8 mouse cellular contexts compared by ENCODE assay signal in genomic region chr4:43442044-43442443, GRCm38 (mm10). TPM values are rescaled to one million over a fixed set of nuclear protein-coding genes. Genes with fewer than 3 reads are reported as not detected.
A peak's percentile ranks its signal among the peaks of the same experiment; 100 is the strongest.
DNase-seq lines count a peak whose midpoint lies in the region; ATAC-seq and TF ChIP-seq lines count a peak whose summit lies in the region.

No protein-coding gene starts in this region.

- peak; percentile 86 for ATAC-seq in cerebellum, adult (ENCODE audit: insufficient number of reproducible peaks, low FRiP score, low TSS enrichment)
- ATAC-seq in forebrain, embryonic 13.5 days, result peak; percentile 95
- ATAC-seq in liver, postnatal 0 days, result peak; percentile 91
- peak; percentile 95 for ATAC-seq in neural tube, embryonic 14.5 days (ENCODE audit: low read depth)

- DNase-seq in heart, postnatal 10 days, result peak; percentile 100
- DNase-seq in large intestine, adult 2 months (ENCODE audit: low read depth, low spot score), result peak; percentile 95
- peak; percentile 98 for DNase-seq in liver, postnatal 0 days
- DNase-seq in testis, postnatal 10 days (ENCODE audit: low spot score), result peak; percentile 99

- H3K4me3 ChIP-seq in ES-Bruce4 (ENCODE audit: low read depth, low read length), result peak overlapping the region; percentile 72
- peak overlapping the region; percentile 88 for H3K4me3 ChIP-seq in forebrain, embryonic 13.5 days
- H3K4me3 ChIP-seq in liver, postnatal 0 days (ENCODE audit: low read depth, low read length), result peak overlapping the region; percentile 71
- H3K4me3 ChIP-seq in neural tube, embryonic 14.5 days (ENCODE audit: low read depth, low read length), result peak overlapping the region; percentile 98

- H3K27ac ChIP-seq in ES-Bruce4 (ENCODE audit: insufficient read depth, low read length), result peak overlapping the region; percentile 2; the same call in 1 of the 2 replicates
- peak overlapping the region; percentile 95 for H3K27ac ChIP-seq in forebrain, embryonic 13.5 days
- H3K27ac ChIP-seq in liver, postnatal 0 days (ENCODE audit: low read depth), result peak overlapping the region; percentile 83
- peak overlapping the region; percentile 95 for H3K27ac ChIP-seq in neural tube, embryonic 14.5 days (ENCODE audit: low read depth, low read length)

- peak overlapping the region; percentile 79 for H3K4me2 ChIP-seq in forebrain, embryonic 13.5 days
- H3K4me2 ChIP-seq in liver, postnatal 0 days (ENCODE audit: low read depth, low read length), result peak overlapping the region; percentile 99
- H3K4me2 ChIP-seq in neural tube, embryonic 14.5 days (ENCODE audit: low read depth, low read length), result peak overlapping the region; percentile 85

- TF ChIP-seq CTCF in ES-Bruce4 (IDR thresholded peaks at IDR 0.05; ENCODE audit: low read depth, low read length), result peak; percentile 93
- peak; percentile 98 for TF ChIP-seq CTCF in liver, postnatal 0 days (IDR thresholded peaks at IDR 0.05; ENCODE audit: low read depth)

- intact Hi-C loops in heart, postnatal 10 days (cut with DNase I), result loop anchor here (1.0 to 5.0 kb wide), 3 partner anchors 37 to 225 kb away; partner anchors contain the start of genes Creb3, Fam221b, Tln1 and Tmem8b

- peaks cover 2% of the 10 kb centered on the region for H3K4me1 ChIP-seq in ES-Bruce4 (ENCODE audit: control insufficient read depth, insufficient read depth, low read length)
- peaks cover 16% of the 10 kb centered on the region for H3K4me1 ChIP-seq in forebrain, embryonic 13.5 days
- peaks cover 4% of the 10 kb centered on the region for H3K4me1 ChIP-seq in liver, postnatal 0 days (ENCODE audit: insufficient read depth)
- H3K4me1 ChIP-seq in neural tube, embryonic 14.5 days (ENCODE audit: control insufficient read depth, insufficient read depth, low read length), result peaks cover 12% of the 10 kb centered on the region

- no peaks in the 10 kb centered on the region for H3K27me3 ChIP-seq in ES-Bruce4 (ENCODE audit: control insufficient read depth, insufficient read depth, low read length, poor library complexity, severe bottlenecking)
- H3K27me3 ChIP-seq in forebrain, embryonic 13.5 days, result no peaks in the 10 kb centered on the region
- H3K27me3 ChIP-seq in liver, postnatal 0 days (ENCODE audit: insufficient read depth, low read length), result no peaks in the 10 kb centered on the region
- no peaks in the 10 kb centered on the region for H3K27me3 ChIP-seq in neural tube, embryonic 14.5 days (ENCODE audit: control insufficient read depth, insufficient read depth, low read length)

- WGBS in forebrain, embryonic 13.5 days, result under 1% methylated on average over 33 of the region's 33 CpGs
- under 1% methylated on average over 33 of the region's 33 CpGs for WGBS in large intestine, adult 2 months
- under 1% methylated on average over 33 of the region's 33 CpGs for WGBS in liver, postnatal 0 days (ENCODE audit: insufficient replicate concordance)
- under 1% methylated on average over 33 of the region's 33 CpGs for WGBS in neural tube, embryonic 14.5 days

- TF ChIP-seq POLR2A in ES-Bruce4 (IDR thresholded peaks at IDR 0.05; ENCODE audit: insufficient read depth, low read length), result peak; percentile 77

- H3K36me3 ChIP-seq in ES-Bruce4 (ENCODE audit: control insufficient read depth, insufficient read depth, low read length, poor library complexity, severe bottlenecking), result 0 out of 2 replicates have a peak, but pooled peaks cover 3% of the 10 kb centered on the region
- H3K36me3 ChIP-seq in forebrain, embryonic 13.5 days (ENCODE audit: poor library complexity, severe bottlenecking), result peaks cover 27% of the 10 kb centered on the region
- peaks cover 12% of the 10 kb centered on the region for H3K36me3 ChIP-seq in liver, postnatal 0 days (replicated peaks; ENCODE audit: insufficient read depth, low read length)
- H3K36me3 ChIP-seq in neural tube, embryonic 14.5 days (ENCODE audit: control insufficient read depth, insufficient read depth, low read length), result peaks cover 18% of the 10 kb centered on the region

- no peaks in the 10 kb centered on the region for H3K9me3 ChIP-seq in ES-Bruce4 (replicated peaks; ENCODE audit: control insufficient read depth, insufficient read depth, low read length, poor library complexity, severe bottlenecking)
- no peaks in the 10 kb centered on the region for H3K9me3 ChIP-seq in forebrain, embryonic 13.5 days (replicated peaks)
- H3K9me3 ChIP-seq in liver, postnatal 0 days (ENCODE audit: low read length), result no peaks in the 10 kb centered on the region
- no peaks in the 10 kb centered on the region for H3K9me3 ChIP-seq in neural tube, embryonic 14.5 days (ENCODE audit: control insufficient read depth, low read length)

- peak overlapping the region; percentile 94 for H3K9ac ChIP-seq in ES-Bruce4 (ENCODE audit: low read depth, poor library complexity, severe bottlenecking)
- peak overlapping the region; percentile 98 for H3K9ac ChIP-seq in forebrain, embryonic 13.5 days
- peak overlapping the region; percentile 78 for H3K9ac ChIP-seq in liver, postnatal 0 days (replicated peaks)
- H3K9ac ChIP-seq in neural tube, embryonic 14.5 days (replicated peaks; ENCODE audit: low read depth, low read length), result peak overlapping the region; percentile 99

- TF ChIP-seq EP300 in ES-Bruce4 (IDR thresholded peaks at IDR 0.05; ENCODE audit: insufficient read depth, low read depth, low read length), result peak; percentile 46; the same call in 1 of the 2 replicates
- no peak for TF ChIP-seq EP300 in liver, postnatal 0 days (IDR thresholded peaks at IDR 0.05; ENCODE audit: low read depth)

RNA-seq across cellular contexts. Expression of gene Tesk1, which starts 0.3 kb away (rescaled TPM):
- 12.6 and 14.9 TPM in 2 replicates for polyA plus RNA-seq in ES-Bruce4 (2011; ENCODE audit: insufficient read depth, insufficient read length, low read depth, missing spikeins)
- polyA plus RNA-seq in forebrain, embryonic 13.5 days (2015; fragmentation: Nextera tagmentation; extraction: Ambion mirVana), result 6.0 and 6.3 TPM in 2 replicates
- total RNA-seq in heart, postnatal 10 days (2021), result 10 to 100 TPM; 42.3 to 42.6 TPM
- polyA plus RNA-seq in large intestine, adult 2 months (2012; rRNA removed), result 49.2 and 55.0 TPM in 2 replicates
- polyA plus RNA-seq in liver, postnatal 0 days (2015; fragmentation: Nextera tagmentation; extraction: Ambion mirVana), result 1.2 TPM in 2 replicates
- polyA plus RNA-seq in neural tube, embryonic 14.5 days (2014; fragmentation: Nextera tagmentation; extraction: Ambion mirVana), result 16.4 and 19.0 TPM in 2 replicates

RNA-seq across cellular contexts. Expression of gene Cd72, which starts 12.4 kb away (rescaled TPM):
- not detected in 2 replicates for polyA plus RNA-seq in ES-Bruce4 (2011; ENCODE audit: insufficient read depth, insufficient read length, low read depth, missing spikeins)
- polyA plus RNA-seq in forebrain, embryonic 13.5 days (2015; fragmentation: Nextera tagmentation; extraction: Ambion mirVana), result 3.9 and 4.0 TPM in 2 replicates
- total RNA-seq in heart, postnatal 10 days (2021), result under 1 TPM; 0.45 to 0.60 TPM
- polyA plus RNA-seq in large intestine, adult 2 months (2012; rRNA removed), result 14.6 and 14.9 TPM in 2 replicates
- 9.9 and 10.4 TPM in 2 replicates for polyA plus RNA-seq in liver, postnatal 0 days (2015; fragmentation: Nextera tagmentation; extraction: Ambion mirVana)
- 6.6 and 7.4 TPM in 2 replicates for polyA plus RNA-seq in neural tube, embryonic 14.5 days (2014; fragmentation: Nextera tagmentation; extraction: Ambion mirVana)

RNA-seq across cellular contexts. Expression of gene Fam166b, which starts 13.1 kb away (rescaled TPM):
- 2.1 and 2.4 TPM in 2 replicates for polyA plus RNA-seq in ES-Bruce4 (2011; ENCODE audit: insufficient read depth, insufficient read length, low read depth, missing spikeins)
- polyA plus RNA-seq in forebrain, embryonic 13.5 days (2015; fragmentation: Nextera tagmentation; extraction: Ambion mirVana), result 0.31 and 0.42 TPM in 2 replicates
- total RNA-seq in heart, postnatal 10 days (2021), result under 1 TPM in 1 of 2 experiments, not detected in 1; 0.62 TPM
- 0.08 and 0.14 TPM in 2 replicates for polyA plus RNA-seq in large intestine, adult 2 months (2012; rRNA removed)
- polyA plus RNA-seq in liver, postnatal 0 days (2015; fragmentation: Nextera tagmentation; extraction: Ambion mirVana), result 0.14 TPM in 1 of 2 replicates, not detected in the other
- 1.2 and 1.4 TPM in 2 replicates for polyA plus RNA-seq in neural tube, embryonic 14.5 days (2014; fragmentation: Nextera tagmentation; extraction: Ambion mirVana)

RNA-seq across cellular contexts. Expression of gene Sit1, which starts 41.5 kb away (rescaled TPM):
- not detected in 2 replicates for polyA plus RNA-seq in ES-Bruce4 (2011; ENCODE audit: insufficient read depth, insufficient read length, low read depth, missing spikeins)
- not detected in 2 replicates for polyA plus RNA-seq in forebrain, embryonic 13.5 days (2015; fragmentation: Nextera tagmentation; extraction: Ambion mirVana)
- under 1 TPM in 1 of 2 experiments, not detected in 1; 0.38 TPM for total RNA-seq in heart, postnatal 10 days (2021)
- 1.7 and 1.8 TPM in 2 replicates for polyA plus RNA-seq in large intestine, adult 2 months (2012; rRNA removed)
- polyA plus RNA-seq in liver, postnatal 0 days (2015; fragmentation: Nextera tagmentation; extraction: Ambion mirVana), result 0.53 and 0.94 TPM in 2 replicates
- polyA plus RNA-seq in neural tube, embryonic 14.5 days (2014; fragmentation: Nextera tagmentation; extraction: Ambion mirVana), result not detected in 2 replicates

RNA-seq across cellular contexts. Expression of gene Ccdc107, which starts 50.7 kb away (rescaled TPM):
- 16.5 and 17.8 TPM in 2 replicates for polyA plus RNA-seq in ES-Bruce4 (2011; ENCODE audit: insufficient read depth, insufficient read length, low read depth, missing spikeins)
- polyA plus RNA-seq in forebrain, embryonic 13.5 days (2015; fragmentation: Nextera tagmentation; extraction: Ambion mirVana), result 51.1 and 52.0 TPM in 2 replicates
- total RNA-seq in heart, postnatal 10 days (2021), result 10 to 100 TPM; 26.1 to 27.3 TPM
- 187 and 232 TPM in 2 replicates for polyA plus RNA-seq in large intestine, adult 2 months (2012; rRNA removed)
- polyA plus RNA-seq in liver, postnatal 0 days (2015; fragmentation: Nextera tagmentation; extraction: Ambion mirVana), result 41.1 and 46.0 TPM in 2 replicates
- 81.4 and 87.2 TPM in 2 replicates for polyA plus RNA-seq in neural tube, embryonic 14.5 days (2014; fragmentation: Nextera tagmentation; extraction: Ambion mirVana)

Comparison
In these comparisons a context has a peak if more than half of its experiments do, and no peak if none do; other contexts are left out.
1. Peak in every context shown above with its lines: DNase-seq, ATAC-seq, H3K4me3 ChIP-seq and H3K27ac ChIP-seq.
2. H3K27ac ChIP-seq: peak in every context shown above with its lines; median percentile 95 in forebrain, embryonic 13.5 days; 95 in neural tube, embryonic 14.5 days; 83 in liver, postnatal 0 days; 2 in ES-Bruce4.